Mouse (Mus musculus) mouse trophoblast stem cell (cell line): Measurements from ENCODE around the gene 6430548M08Rik.

Source experiments
- in situ Hi-C, 2 experiments: fragments of 300-500 bp; cut with MseI, MboI; formaldehyde crosslinking; loops; 2 replicates in 1 of 2; 3 replicates in 1 of 2; pipeline ENCODE4 v1.15.1; 2025

6430548M08Rik gene

DNA sequence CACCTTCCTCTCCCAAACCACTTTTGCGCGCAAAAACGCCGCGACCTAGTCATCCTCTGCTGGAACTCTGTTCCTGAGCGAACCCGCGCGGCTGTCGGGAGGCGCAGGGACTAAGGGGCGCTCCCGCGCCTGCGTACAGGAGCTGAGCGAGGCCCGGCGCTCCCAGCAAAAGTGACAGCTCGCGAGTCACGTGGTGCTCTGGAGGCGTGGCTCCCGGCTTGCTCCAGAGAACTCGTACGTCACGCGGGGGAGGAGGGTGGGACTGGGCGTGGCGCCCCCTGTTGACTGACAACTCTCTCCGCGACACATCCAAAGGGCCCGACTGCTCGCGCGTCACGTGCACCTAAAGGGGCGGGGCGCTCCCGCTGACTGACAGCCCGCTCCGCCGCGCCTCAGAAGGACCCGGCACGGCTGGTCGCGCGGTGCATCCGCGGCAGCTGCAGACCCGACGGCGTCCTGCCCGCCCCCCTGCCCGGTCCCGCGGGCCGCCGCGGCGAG is at the start of gene 6430548M08Rik:
6430548M08Rik (plus strand) TSS at position 395 of the 498 bp plus-strand sequence.
- in situ Hi-C loops, result no loop called here

- in situ Hi-C loops, result no loop called here
These were observed 48.3 kb upstream of the 6430548M08Rik start for GRCm38 (mm10) chr8:120065611-120066010.

- in situ Hi-C loops, result no loop called here
These were observed 47.7 kb upstream of the 6430548M08Rik start for GRCm38 (mm10) chr8:120066226-120066625.

DNA sequence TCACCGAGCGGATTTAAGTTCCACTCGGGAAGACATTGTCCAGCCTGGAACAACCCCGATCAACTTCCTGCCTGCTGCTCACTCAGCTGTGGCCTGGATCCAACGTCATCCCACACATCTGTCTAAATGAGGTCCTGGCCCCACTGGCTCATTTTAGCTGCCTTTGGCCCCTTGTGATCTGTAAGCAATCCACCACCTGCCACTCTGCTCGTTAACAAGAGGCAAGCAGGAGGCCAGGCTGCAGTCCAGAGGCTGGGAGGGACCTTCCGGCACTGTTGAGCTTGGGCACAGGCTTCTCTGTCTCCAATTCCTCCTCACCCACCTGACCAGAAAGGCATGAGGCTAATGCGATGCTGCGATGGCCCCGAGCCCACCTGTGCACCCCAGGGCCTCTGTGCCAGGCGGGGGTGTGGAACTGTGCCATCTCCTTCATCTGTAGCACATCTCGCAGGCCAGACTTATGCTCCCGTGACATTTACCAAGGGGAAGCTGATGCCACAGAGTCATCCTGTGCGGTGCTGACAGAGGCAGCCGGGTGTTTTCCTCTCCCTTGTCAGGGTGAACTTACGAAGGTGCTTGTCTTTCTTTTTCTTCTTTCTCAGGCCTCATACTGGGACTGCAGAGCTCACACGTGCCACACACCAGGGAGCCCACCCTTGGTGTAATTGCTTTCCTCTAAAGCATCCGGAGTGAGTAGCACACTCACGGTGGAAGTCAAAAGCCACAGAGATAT is 45.9 kb upstream of the 6430548M08Rik start:
- in situ Hi-C loops, result no loop called here

- in situ Hi-C loops, result no loop called here
These were observed 42.3 kb upstream of the 6430548M08Rik start for GRCm38 (mm10) chr8:120071684-120072083.

DNA sequence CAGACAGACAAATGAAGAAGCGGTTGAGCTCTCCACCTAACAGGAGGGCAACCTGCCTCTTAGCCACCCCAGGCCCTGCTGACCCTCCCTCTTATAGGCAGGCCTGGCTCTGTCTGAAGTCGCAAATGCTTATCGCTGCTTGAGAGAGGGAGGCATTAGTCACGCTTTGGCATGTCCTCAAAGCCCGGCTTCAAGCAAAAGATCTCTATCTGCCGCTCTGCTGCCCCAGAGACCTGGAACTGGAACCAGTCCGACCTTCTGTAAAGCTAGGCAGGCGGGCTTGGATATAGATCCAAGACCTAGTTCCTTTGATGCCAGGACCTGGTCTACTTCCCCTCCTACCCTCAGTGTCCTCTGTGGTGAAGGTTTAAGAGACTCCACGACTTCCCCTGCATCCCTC is 41.7 kb upstream of the 6430548M08Rik start:
- in situ Hi-C loops, result no loop called here

GRCm38 (mm10) chr8:120072827-120073226 is 41.1 kb upstream of the 6430548M08Rik start:
- in situ Hi-C loops, result no loop called here

DNA sequence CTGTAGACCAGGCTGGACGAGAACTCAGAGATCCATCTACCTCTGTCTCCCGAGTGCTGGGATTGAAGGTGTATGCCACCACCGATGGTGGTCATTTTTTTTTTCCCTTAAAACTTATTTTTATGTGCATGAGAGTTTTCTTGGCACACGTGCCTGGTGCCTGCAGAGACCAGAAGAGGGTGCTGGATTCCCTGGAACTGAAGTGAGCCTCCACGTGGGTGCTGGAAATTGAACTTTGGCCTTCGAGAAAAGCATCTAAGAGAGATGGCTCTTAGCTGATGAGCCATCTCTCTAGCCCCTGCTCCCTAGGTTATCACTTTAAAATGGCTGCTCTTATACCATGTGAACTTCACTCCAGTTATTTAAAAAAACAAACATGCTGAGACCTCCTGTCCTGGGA is 39.4 kb upstream of the 6430548M08Rik start:
- in situ Hi-C loops, result no loop called here

- in situ Hi-C loops, result loop anchor here (5.0 kb wide), 2 partner anchors 93 to 98 kb away; no protein-coding TSS in a partner anchor
These were observed 38.6 kb upstream of the 6430548M08Rik start for GRCm38 (mm10) chr8:120075347-120075746.

- in situ Hi-C loops, result loop anchor here (5.0 kb wide), 2 partner anchors 96 to 101 kb away; no protein-coding TSS in a partner anchor
These were observed 35.9 kb upstream of the 6430548M08Rik start for GRCm38 (mm10) chr8:120078080-120078479.

DNA sequence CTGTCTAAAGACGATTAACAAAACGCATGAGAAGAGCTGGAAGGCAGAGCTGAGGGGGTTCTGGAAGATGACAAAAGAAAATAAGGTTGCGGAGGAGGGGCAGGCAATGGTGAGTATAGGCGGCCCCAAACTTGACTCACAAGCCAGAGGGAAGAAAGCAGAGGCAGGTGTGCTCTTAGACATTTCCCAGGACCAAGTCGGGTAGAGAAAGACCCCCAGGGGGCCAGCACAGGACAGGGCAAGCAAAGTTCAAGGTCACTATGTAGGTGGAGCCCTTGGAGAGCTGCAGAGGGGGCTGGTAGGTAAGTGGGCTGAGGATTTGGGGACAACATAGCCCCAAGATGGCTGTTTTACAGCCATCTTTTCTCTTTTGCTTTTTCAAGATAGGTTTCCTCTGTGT is 34.6 kb upstream of the 6430548M08Rik start:
- in situ Hi-C loops, result loop anchor here (5.0 kb wide), 2 partner anchors 97 to 102 kb away; no protein-coding TSS in a partner anchor

- in situ Hi-C loops, result no loop called here
These were observed 30.7 kb upstream of the 6430548M08Rik start for GRCm38 (mm10) chr8:120083261-120083660.

- in situ Hi-C loops, result no loop called here
These were observed 29.2 kb upstream of the 6430548M08Rik start for GRCm38 (mm10) chr8:120084783-120085182.

DNA sequence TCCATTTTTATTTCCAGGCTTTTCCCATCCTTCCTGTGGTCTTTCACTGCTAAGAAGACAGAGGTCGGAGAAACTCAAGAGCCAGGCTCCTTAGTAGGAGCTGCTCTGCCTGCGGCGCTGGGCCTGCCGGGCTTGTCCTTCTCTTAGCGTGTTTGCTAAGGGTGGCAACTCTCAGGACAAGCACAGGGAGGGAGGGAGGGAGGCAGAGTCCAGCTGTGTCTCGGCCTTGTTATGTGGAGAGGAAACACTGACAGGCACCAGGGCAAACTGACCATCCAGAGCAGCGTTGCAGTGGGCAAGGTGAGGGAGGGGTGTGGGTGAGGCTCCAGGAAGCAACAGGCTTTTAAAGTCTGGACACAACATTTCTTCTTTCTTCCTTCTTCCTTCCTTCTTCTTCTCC is 24.4 kb upstream of the 6430548M08Rik start:
- in situ Hi-C loops, result no loop called here

- in situ Hi-C loops, result no loop called here
These were observed 22.9 kb upstream of the 6430548M08Rik start for GRCm38 (mm10) chr8:120091032-120091431.

GRCm38 (mm10) chr8:120093103-120093502 is 20.8 kb upstream of the 6430548M08Rik start:
- in situ Hi-C loops, result no loop called here

- in situ Hi-C loops, result no loop called here
These were observed 19.2 kb upstream of the 6430548M08Rik start for GRCm38 (mm10) chr8:120094801-120095200.

DNA sequence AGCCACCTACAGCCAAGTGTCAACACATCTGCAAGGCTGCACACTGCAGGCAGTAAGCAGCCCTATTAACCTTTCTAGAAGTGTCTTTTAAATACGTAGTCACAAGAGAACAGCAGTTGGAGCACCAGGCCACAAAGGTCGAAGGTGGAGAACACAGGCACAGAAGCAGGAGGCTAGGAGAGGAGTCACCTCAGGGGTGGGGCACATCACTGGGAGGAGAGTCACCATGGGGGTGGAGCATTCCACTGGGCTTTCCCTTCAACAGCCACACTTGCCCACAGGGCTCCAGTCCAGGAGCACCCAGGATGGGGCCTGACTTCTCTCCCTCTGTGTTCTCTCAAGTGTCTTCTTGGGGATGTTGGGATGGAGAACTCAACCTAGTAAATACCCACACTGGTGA is 17.5 kb upstream of the 6430548M08Rik start:
- in situ Hi-C loops, result no loop called here

- in situ Hi-C loops, result no loop called here
These were observed 13.4 kb upstream of the 6430548M08Rik start for GRCm38 (mm10) chr8:120100388-120101067.

- in situ Hi-C loops, result no loop called here
These were observed 12.6 kb upstream of the 6430548M08Rik start, which contains the start of gene Zdhhc7 for GRCm38 (mm10) chr8:120101068-120101972. Gene Zdhhc7, minus strand, starts transcription at chr8:120101482.

- in situ Hi-C loops, result no loop called here
These were observed 10.0 kb upstream of the 6430548M08Rik start for GRCm38 (mm10) chr8:120103916-120104315.
